Mouse (Mus musculus): ENCODE measurements at regions not wholly inside any gene's neighbourhood (a gene's known extent, or its start where the extent isn't known, plus 50 kb on each side); places are given as distances from the start of the nearest gene placed in this dataset.

DNA sequence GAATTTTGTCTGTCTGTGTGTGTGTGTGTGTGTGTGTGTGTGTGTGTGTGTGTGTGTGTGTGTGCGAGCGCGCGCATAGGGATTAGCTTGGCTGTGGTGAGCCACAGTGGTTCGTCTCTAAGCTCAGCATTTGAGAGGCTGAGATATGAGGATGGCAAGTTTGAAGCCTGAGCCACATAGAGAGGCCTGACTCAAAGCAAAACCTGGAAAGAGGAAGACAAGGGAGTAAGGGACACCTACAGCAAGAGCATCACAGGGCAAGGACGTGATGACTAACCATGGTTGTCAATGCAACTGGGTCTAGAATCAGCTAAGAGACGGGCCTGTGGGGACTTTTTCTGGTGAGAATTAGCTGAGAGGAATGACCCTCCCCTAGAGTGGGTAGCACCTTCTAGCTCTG, 59.2 kb upstream of the Ivns1abp start:
- no peak overlapping the region for H3K27ac ChIP-seq (ENCODE audit: control insufficient read depth, insufficient read depth, low read depth, low read length, poor library complexity)
- TF ChIP-seq CTCF (IDR thresholded peaks at IDR 0.05; ENCODE audit: control insufficient read depth, insufficient read depth, low read length) (no peak), POLR2A (IDR thresholded peaks at IDR 0.05; ENCODE audit: borderline replicate concordance, control insufficient read depth, low read depth, low read length) (no peak)
- no peak overlapping the region for H3K4me3 ChIP-seq (replicated peaks; ENCODE audit: control insufficient read depth, low read depth, low read length)
- H3K4me1 ChIP-seq (ENCODE audit: control insufficient read depth, insufficient read depth, low read length), result no peaks in the 10 kb centered on the region; the same call in 1 of the 2 replicates
- 52% methylated on average over 7 of the region's 7 CpGs for WGBS

DNA sequence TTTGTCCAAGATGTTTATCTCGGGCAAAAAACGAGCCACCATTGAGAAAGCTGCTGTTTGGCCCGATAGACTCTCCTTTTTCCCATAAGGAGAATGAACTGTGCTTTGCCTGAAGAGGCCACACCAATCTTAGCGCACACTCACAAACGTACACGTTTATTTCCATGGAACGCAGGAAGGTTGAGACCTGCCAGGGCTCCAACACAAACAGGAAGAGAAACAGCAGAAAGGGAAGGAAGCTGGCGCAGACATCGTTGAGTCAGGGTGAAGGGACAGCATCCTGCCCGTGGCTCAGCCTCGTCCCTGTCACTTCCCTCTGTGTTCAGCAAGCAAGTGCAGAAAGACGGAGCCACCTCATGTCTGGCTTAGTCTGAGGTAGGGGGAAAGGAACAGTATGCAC, 56.8 kb upstream of the Ivns1abp start:
- TF ChIP-seq POLR2A (IDR thresholded peaks at IDR 0.05; ENCODE audit: borderline replicate concordance, control insufficient read depth, low read depth, low read length), result no peak
- no peak for TF ChIP-seq CTCF (IDR thresholded peaks at IDR 0.05; ENCODE audit: control insufficient read depth, insufficient read depth, low read length)
- under 1% methylated on average over 12 of the region's 12 CpGs for WGBS
- Histone ChIP-seq H3K4me1 (ENCODE audit: control insufficient read depth, insufficient read depth, low read length) (no peaks in the 10 kb centered on the region; the same call in 1 of the 2 replicates), H3K27ac (ENCODE audit: control insufficient read depth, insufficient read depth, low read depth, low read length, poor library complexity) (peak overlapping the region; percentile 29), H3K4me3 (replicated peaks; ENCODE audit: control insufficient read depth, low read depth, low read length) (peak overlapping the region; percentile 19)

DNA sequence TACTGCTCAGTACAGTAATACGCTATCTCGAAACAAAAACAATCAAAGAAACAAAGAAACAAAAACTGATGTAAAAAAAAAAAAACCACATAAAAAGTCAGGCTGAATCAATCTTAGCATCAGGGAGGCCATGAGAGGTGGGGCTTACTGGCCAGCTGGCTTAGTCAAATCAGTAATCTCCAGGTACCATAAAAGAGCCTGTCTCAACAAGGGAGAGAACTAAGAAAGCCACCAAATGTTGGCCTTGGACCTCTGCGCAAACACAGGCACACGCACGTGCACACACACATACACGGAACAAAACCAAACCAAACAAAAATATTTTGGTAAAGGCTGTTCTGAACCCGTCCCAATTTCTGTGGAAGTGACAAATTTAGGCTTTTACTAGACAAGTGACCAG, 55.2 kb upstream of the Ivns1abp start:
- H3K27ac ChIP-seq (ENCODE audit: control insufficient read depth, insufficient read depth, low read depth, low read length, poor library complexity), result no peak overlapping the region
- H3K4me3 ChIP-seq (replicated peaks; ENCODE audit: control insufficient read depth, low read depth, low read length), result no peak overlapping the region
- no peak for TF ChIP-seq POLR2A (IDR thresholded peaks at IDR 0.05; ENCODE audit: borderline replicate concordance, control insufficient read depth, low read depth, low read length)
- no peak for TF ChIP-seq CTCF (IDR thresholded peaks at IDR 0.05; ENCODE audit: control insufficient read depth, insufficient read depth, low read length)
- 87% methylated on average over 7 of the region's 7 CpGs for WGBS
- no peaks in the 10 kb centered on the region; the same call in 1 of the 2 replicates for H3K4me1 ChIP-seq (ENCODE audit: control insufficient read depth, insufficient read depth, low read length)

DNA sequence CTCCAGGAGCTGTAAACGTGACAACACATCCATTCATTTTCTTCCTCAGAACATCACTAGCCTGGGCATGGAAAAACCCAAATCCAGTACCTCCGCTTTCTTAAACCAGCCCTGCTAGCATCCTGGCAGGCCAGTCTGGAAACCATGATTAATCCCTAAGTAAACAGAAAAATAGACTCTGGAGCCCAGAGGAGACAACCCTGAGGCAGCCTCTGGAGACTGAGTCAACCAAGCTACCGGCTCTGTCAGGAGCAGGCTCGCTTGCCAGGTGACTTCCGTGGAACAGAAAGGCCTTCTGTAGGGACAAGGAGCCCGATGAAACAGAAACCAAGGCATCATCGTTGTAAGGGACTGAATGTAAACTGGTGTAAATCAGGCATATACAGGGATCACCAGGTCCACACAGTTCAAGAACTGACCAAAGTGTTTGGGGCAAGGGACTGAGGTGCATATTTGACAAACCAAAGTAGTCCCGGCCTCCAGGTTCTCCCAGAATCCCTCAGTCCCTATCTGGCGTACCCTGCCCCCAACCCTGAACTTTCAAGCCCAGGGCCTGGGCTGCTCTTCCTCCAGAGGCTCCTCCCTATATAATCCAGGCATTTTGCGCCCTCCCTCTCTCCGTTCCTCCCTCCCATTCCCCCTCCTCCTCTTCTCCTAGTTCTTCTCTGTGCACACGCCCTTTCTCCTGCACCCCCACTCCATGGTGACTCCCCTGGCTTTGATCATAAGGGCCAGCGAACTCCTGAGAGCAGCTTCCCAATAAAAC, 54.6 kb upstream of the Ivns1abp start:
- WGBS, result 84% methylated on average over 13 of the region's 13 CpGs
- no peaks in the 10 kb centered on the region; the same call in 1 of the 2 replicates for H3K4me1 ChIP-seq (ENCODE audit: control insufficient read depth, insufficient read depth, low read length)
- H3K4me3 ChIP-seq (replicated peaks; ENCODE audit: control insufficient read depth, low read depth, low read length), result no peak overlapping the region
- TF ChIP-seq CTCF (IDR thresholded peaks at IDR 0.05; ENCODE audit: control insufficient read depth, insufficient read depth, low read length) (no peak), POLR2A (IDR thresholded peaks at IDR 0.05; ENCODE audit: borderline replicate concordance, control insufficient read depth, low read depth, low read length) (no peak)
- no peak overlapping the region for H3K27ac ChIP-seq (ENCODE audit: control insufficient read depth, insufficient read depth, low read depth, low read length, poor library complexity)

DNA sequence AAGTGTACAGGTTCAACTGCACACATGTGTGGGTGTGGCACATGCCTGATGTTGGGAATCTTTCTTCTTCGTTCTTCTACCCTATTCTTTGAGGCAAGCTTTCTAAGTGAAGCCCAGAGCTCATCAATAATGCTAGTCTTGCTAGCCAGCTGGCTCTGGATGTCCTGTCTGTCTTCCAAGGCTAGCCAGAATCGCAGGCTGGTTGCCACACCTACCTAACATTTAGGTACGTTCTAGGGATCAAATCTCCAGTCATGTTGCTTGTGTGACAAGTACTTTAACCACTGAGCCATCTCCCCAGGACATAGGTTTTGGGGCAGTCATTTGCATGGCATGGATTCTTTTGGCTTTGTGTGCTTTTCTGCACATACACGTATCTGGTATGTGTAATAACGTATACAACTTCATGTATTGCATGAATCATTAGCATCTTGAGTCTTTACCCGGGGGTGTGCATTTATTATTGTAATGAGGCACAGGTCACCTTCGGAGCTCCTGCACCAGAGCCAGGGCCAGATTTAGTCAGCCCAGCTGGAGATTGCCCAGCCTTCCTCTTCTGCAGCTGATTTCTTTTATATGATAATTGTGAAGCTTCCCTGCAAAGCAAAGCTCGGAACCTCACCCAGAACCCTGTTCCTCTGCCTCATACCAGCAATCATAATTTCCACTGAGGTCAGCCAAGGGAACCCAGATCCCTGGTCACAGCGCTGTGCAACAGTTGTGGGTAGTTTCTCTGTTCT, 50.8 kb upstream of the Ivns1abp start:
- Histone ChIP-seq H3K4me1 (ENCODE audit: control insufficient read depth, insufficient read depth, low read length) (no peaks in the 10 kb centered on the region), H3K27ac (ENCODE audit: control insufficient read depth, insufficient read depth, low read depth, low read length, poor library complexity) (no peak overlapping the region), H3K4me3 (replicated peaks; ENCODE audit: control insufficient read depth, low read depth, low read length) (no peak overlapping the region)
- TF ChIP-seq POLR2A (IDR thresholded peaks at IDR 0.05; ENCODE audit: borderline replicate concordance, control insufficient read depth, low read depth, low read length), result no peak
- TF ChIP-seq CTCF (IDR thresholded peaks at IDR 0.05; ENCODE audit: control insufficient read depth, insufficient read depth, low read length), result no peak
- WGBS, result 83% methylated on average over 9 of the region's 9 CpGs
